Mouse (Mus musculus) MEL (cell line): ENCODE measurements at regions not wholly inside any gene's neighbourhood (a gene's known extent, or its start where the extent isn't known, plus 50 kb on each side); places are given as distances from the start of the nearest gene placed in this dataset.

Experiments
- BHLHE40 ChIP-seq: IDR thresholded peaks from 2 replicates; pipeline ENCODE4 v1.6.1; 2012; ENCODE audit warnings: low read depth, mild to moderate bottlenecking, inconsistent platforms, low read length, improper control_type of control experiment, borderline replicate concordance
- EP300 ChIP-seq, 2 experiments: IDR thresholded peaks; 2 replicates each; pipeline ENCODE4 v1.6.1; 2011; ENCODE audit warnings: improper control_type of control experiment in 2 of 2, low read length in 2 of 2, low read depth in 1 of 2, mild to moderate bottlenecking in 1 of 2
- HCFC1 ChIP-seq: IDR thresholded peaks from 2 replicates; pipeline ENCODE4 v1.6.1; 2012; ENCODE audit warnings: low read depth, mild to moderate bottlenecking, inconsistent platforms, low read length, improper control_type of control experiment, moderate library complexity
- MAFK ChIP-seq: IDR thresholded peaks from 2 replicates; pipeline ENCODE4 v1.6.1; 2011; ENCODE audit warnings: low read depth, mild to moderate bottlenecking, low read length, improper control_type of control experiment, borderline replicate concordance
- USF1 ChIP-seq: IDR thresholded peaks from 2 replicates; pipeline ENCODE4 v1.6.1; 2014; ENCODE audit warnings: low read depth, mild to moderate bottlenecking, inconsistent platforms, low read length, improper control_type of control experiment, moderate library complexity
- ZC3H11A ChIP-seq: IDR thresholded peaks from 2 replicates; pipeline ENCODE4 v1.6.1; 2012; ENCODE audit warnings: low read depth, mild to moderate bottlenecking, inconsistent platforms, low read length, improper control_type of control experiment
- ZNF384 ChIP-seq: IDR thresholded peaks from 2 replicates; pipeline ENCODE4 v1.6.1; 2012; ENCODE audit warnings: low read depth, mild to moderate bottlenecking, inconsistent platforms, low read length, improper control_type of control experiment

GRCm38 (mm10) chr11:44172478-44172877 is 227.4 kb upstream of the Il12b start:
- TF ChIP-seq ZC3H11A = no peak
- no peak for TF ChIP-seq EP300 (IDR thresholded peaks at IDR 0.05; ENCODE audit: low read depth in 1 of 2, low read length in 2 of 2)
- no peak for TF ChIP-seq MAFK
- no peak for TF ChIP-seq USF1
- no peak for TF ChIP-seq ZNF384
- no peak for TF ChIP-seq BHLHE40
- TF ChIP-seq HCFC1 = no peak
